Mouse (Mus musculus) MEL (cell line): ENCODE data around the gene Asrgl1. TPM values are rescaled to one million over a fixed set of nuclear protein-coding genes. Genes with fewer than 3 reads are reported as not detected.

Experiments
- DNase-seq: peaks from one replicate; pipeline ENCODE4 v3.0.0; 2011; ENCODE audit warnings: low read depth, low spot score
- H3K27ac ChIP-seq: 2 replicates; pipeline ENCODE4 v1.5.1; 2012; ENCODE audit warnings: low read depth, mild to moderate bottlenecking, control low read depth, low read length, moderate library complexity; ENCODE audit not compliant: control insufficient read depth
- H3K27me3 ChIP-seq, 2 experiments: fragments of 150-350 bp in 1 of 2; sonication (generic) in 1 of 2; 2 replicates each; pipeline ENCODE4 v1.6.1; 2012; ENCODE audit warnings: low read length in 2 of 2, mild to moderate bottlenecking in 2 of 2, improper control_type of control experiment in 1 of 2, moderate library complexity in 1 of 2; ENCODE audit not compliant: insufficient read depth in 2 of 2, control insufficient read depth in 1 of 2
- H3K36me3 ChIP-seq, 2 experiments: 2 replicates each; pipeline ENCODE4 v1.6.1; 2012 to 2014; ENCODE audit warnings: low read length in 2 of 2, improper control_type of control experiment in 1 of 2, inconsistent platforms in 1 of 2, mild to moderate bottlenecking in 1 of 2; ENCODE audit not compliant: insufficient read depth in 2 of 2, control insufficient read depth in 1 of 2
- H3K4me1 ChIP-seq, 2 experiments: fragments of 150-350 bp in 1 of 2; sonication (generic) in 1 of 2; 2 replicates each; pipeline ENCODE4 v1.6.1; 2012; ENCODE audit warnings: low read length in 2 of 2, improper control_type of control experiment in 1 of 2, mild to moderate bottlenecking in 1 of 2; ENCODE audit not compliant: insufficient read depth in 2 of 2, control insufficient read depth in 1 of 2
- H3K4me3 ChIP-seq, 2 experiments: fragments of 150-350 bp in 1 of 2; sonication (generic) in 1 of 2; 2 replicates each; pipeline ENCODE4 v1.5.1; 2012; ENCODE audit warnings: low read depth in 2 of 2, low read length in 2 of 2, mild to moderate bottlenecking in 2 of 2, moderate library complexity in 2 of 2, control low read depth in 1 of 2, improper control_type of control experiment in 1 of 2; ENCODE audit not compliant: control insufficient read depth in 1 of 2, insufficient read depth in 1 of 2
- H3K79me2 ChIP-seq: 2 replicates; pipeline ENCODE4 v1.6.1; 2012; ENCODE audit warnings: mild to moderate bottlenecking, low read length, moderate library complexity; ENCODE audit not compliant: control insufficient read depth, poor library complexity, insufficient read depth
- H3K9ac ChIP-seq: 2 replicates; pipeline ENCODE4 v1.6.1; 2012; ENCODE audit warnings: low read depth, mild to moderate bottlenecking, control low read depth, low read length, moderate library complexity; ENCODE audit not compliant: control insufficient read depth, poor library complexity, severe bottlenecking
- H3K9me3 ChIP-seq: fragments of 150-350 bp; sonication (generic); replicated peaks from 2 replicates; pipeline ENCODE4 v1.6.1; 2012; ENCODE audit warnings: mild to moderate bottlenecking, low read length, improper control_type of control experiment, moderate library complexity; ENCODE audit not compliant: insufficient read depth
- CHD1 ChIP-seq: IDR thresholded peaks from 2 replicates; pipeline ENCODE4 v1.6.1; 2012; ENCODE audit warnings: low read depth, mild to moderate bottlenecking, inconsistent platforms, low read length, improper control_type of control experiment
- CHD2 ChIP-seq: IDR thresholded peaks from 2 replicates; pipeline ENCODE4 v1.6.1; 2011; ENCODE audit warnings: low read length, improper control_type of control experiment
- CTCF ChIP-seq, 3 experiments: IDR thresholded peaks in 2 of 3; conservative IDR thresholded peaks in 1 of 3; 2 replicates each; pipeline ENCODE4 v1.5.1; 2011 to 2012; ENCODE audit warnings: low read length in 3 of 3, low read depth in 2 of 3, mild to moderate bottlenecking in 2 of 3, improper control_type of control experiment in 1 of 3, inconsistent platforms in 1 of 3, mixed read lengths in 1 of 3, moderate library complexity in 1 of 3; ENCODE audit not compliant: control insufficient read depth in 1 of 3, insufficient read depth in 1 of 3, poor library complexity in 1 of 3, severe bottlenecking in 1 of 3
- ELF1 ChIP-seq: IDR thresholded peaks from 2 replicates; pipeline ENCODE4 v1.6.1; 2014; ENCODE audit warnings: low read depth, mild to moderate bottlenecking, inconsistent platforms, low read length, improper control_type of control experiment, moderate library complexity
- EP300 ChIP-seq, 2 experiments: IDR thresholded peaks; 2 replicates each; pipeline ENCODE4 v1.6.1; 2011; ENCODE audit warnings: improper control_type of control experiment in 2 of 2, low read length in 2 of 2, low read depth in 1 of 2, mild to moderate bottlenecking in 1 of 2
- ETS1 ChIP-seq: IDR thresholded peaks from 2 replicates; pipeline ENCODE4 v1.6.1; 2012; ENCODE audit warnings: low read depth, mild to moderate bottlenecking, inconsistent platforms, low read length, improper control_type of control experiment, moderate library complexity
- GATA1 ChIP-seq: IDR thresholded peaks from 2 replicates; pipeline ENCODE4 v1.6.1; 2011; ENCODE audit warnings: low read depth, low read length, improper control_type of control experiment
- HCFC1 ChIP-seq: IDR thresholded peaks from 2 replicates; pipeline ENCODE4 v1.6.1; 2012; ENCODE audit warnings: low read depth, mild to moderate bottlenecking, inconsistent platforms, low read length, improper control_type of control experiment, moderate library complexity
- JUND ChIP-seq: IDR thresholded peaks from 2 replicates; pipeline ENCODE4 v1.6.1; 2011; ENCODE audit warnings: low read depth, mild to moderate bottlenecking, improper control_type of control experiment, low read length
- KAT2A ChIP-seq: conservative IDR thresholded peaks from 2 replicates; pipeline ENCODE4 v1.6.1; 2012; ENCODE audit warnings: low read depth, low read length, improper control_type of control experiment, inconsistent platforms
- MAFK ChIP-seq: IDR thresholded peaks from 2 replicates; pipeline ENCODE4 v1.6.1; 2011; ENCODE audit warnings: low read depth, mild to moderate bottlenecking, low read length, improper control_type of control experiment, borderline replicate concordance
- MAX ChIP-seq: IDR thresholded peaks from 2 replicates; pipeline ENCODE4 v1.6.1; 2011; ENCODE audit warnings: low read length, improper control_type of control experiment
- MAZ ChIP-seq: IDR thresholded peaks from 2 replicates; pipeline ENCODE4 v1.6.1; 2012; ENCODE audit warnings: low read depth, mild to moderate bottlenecking, inconsistent platforms, low read length, improper control_type of control experiment
- MEF2A ChIP-seq: IDR thresholded peaks from 2 replicates; pipeline ENCODE4 v1.6.1; 2014; ENCODE audit warnings: low read depth, mild to moderate bottlenecking, inconsistent platforms, low read length, improper control_type of control experiment; ENCODE audit not compliant: poor library complexity, insufficient replicate concordance, severe bottlenecking; ENCODE audit errors: extremely low read depth
- MXI1 ChIP-seq: IDR thresholded peaks from 2 replicates; pipeline ENCODE4 v1.6.1; 2011; ENCODE audit warnings: mild to moderate bottlenecking, low read depth, low read length, improper control_type of control experiment
- MYB ChIP-seq: IDR thresholded peaks from 2 replicates; pipeline ENCODE4 v1.6.1; 2011; ENCODE audit warnings: mild to moderate bottlenecking, low read depth, low read length, improper control_type of control experiment
- MYC ChIP-seq: IDR thresholded peaks from 2 replicates; pipeline ENCODE4 v1.6.1; 2011; ENCODE audit warnings: low read depth, mild to moderate bottlenecking, low read length, improper control_type of control experiment, moderate library complexity
- NELFE ChIP-seq: IDR thresholded peaks from 2 replicates; pipeline ENCODE4 v1.6.1; 2011; ENCODE audit warnings: low read depth, low read length, improper control_type of control experiment
- NRF1 ChIP-seq: IDR thresholded peaks from 2 replicates; pipeline ENCODE4 v1.6.1; 2014; ENCODE audit warnings: low read depth, mild to moderate bottlenecking, inconsistent platforms, low read length, improper control_type of control experiment, moderate library complexity; ENCODE audit not compliant: poor library complexity, insufficient read depth, severe bottlenecking
- POLR2A ChIP-seq, 2 experiments: IDR thresholded peaks; 2 replicates each; pipeline ENCODE4 v1.6.1; 2011 to 2012; ENCODE audit warnings: low read length in 2 of 2, mild to moderate bottlenecking in 2 of 2, control low read depth in 1 of 2, improper control_type of control experiment in 1 of 2, low read depth in 1 of 2, moderate library complexity in 1 of 2; ENCODE audit not compliant: control insufficient read depth in 1 of 2, insufficient read depth in 1 of 2, poor library complexity in 1 of 2
- POLR2AphosphoS2 ChIP-seq: IDR thresholded peaks from 2 replicates; pipeline ENCODE4 v1.6.1; 2011; ENCODE audit warnings: low read length, improper control_type of control experiment
- POLR2AphosphoS5 ChIP-seq: IDR thresholded peaks from 2 replicates; pipeline ENCODE4 v1.6.1; 2012; ENCODE audit warnings: low read depth, borderline replicate concordance, mild to moderate bottlenecking, inconsistent platforms, low read length, moderate library complexity, mixed read lengths
- RAD21 ChIP-seq: IDR thresholded peaks from 2 replicates; pipeline ENCODE4 v1.6.1; 2011; ENCODE audit warnings: mild to moderate bottlenecking, low read depth, low read length, improper control_type of control experiment
- RCOR1 ChIP-seq: IDR thresholded peaks from 2 replicates; pipeline ENCODE4 v1.6.1; 2012; ENCODE audit warnings: low read depth, mild to moderate bottlenecking, inconsistent platforms, low read length, improper control_type of control experiment
- SIN3A ChIP-seq: IDR thresholded peaks from 2 replicates; pipeline ENCODE4 v1.6.1; 2012; ENCODE audit warnings: low read length, improper control_type of control experiment, inconsistent platforms
- TBP ChIP-seq: IDR thresholded peaks from 2 replicates; pipeline ENCODE4 v1.8.0; 2011; ENCODE audit warnings: low read depth, low read length, improper control_type of control experiment
- TCF12 ChIP-seq: IDR thresholded peaks from 2 replicates; pipeline ENCODE4 v1.6.1; 2014; ENCODE audit warnings: low read depth, mild to moderate bottlenecking, inconsistent platforms, low read length, improper control_type of control experiment, moderate library complexity
- UBTF ChIP-seq: IDR thresholded peaks from 2 replicates; pipeline ENCODE4 v1.6.1; 2012; ENCODE audit warnings: low read depth, mild to moderate bottlenecking, inconsistent platforms, low read length, improper control_type of control experiment, moderate library complexity, borderline replicate concordance; ENCODE audit not compliant: insufficient read depth
- USF1 ChIP-seq: IDR thresholded peaks from 2 replicates; pipeline ENCODE4 v1.6.1; 2014; ENCODE audit warnings: low read depth, mild to moderate bottlenecking, inconsistent platforms, low read length, improper control_type of control experiment, moderate library complexity
- ZKSCAN1 ChIP-seq: IDR thresholded peaks from 2 replicates; pipeline ENCODE4 v1.6.1; 2012; ENCODE audit warnings: low read depth, mild to moderate bottlenecking, inconsistent platforms, low read length, improper control_type of control experiment, moderate library complexity
- ZMIZ1 ChIP-seq: IDR thresholded peaks from 2 replicates; pipeline ENCODE4 v1.6.1; 2012; ENCODE audit warnings: low read depth, mild to moderate bottlenecking, inconsistent platforms, low read length, improper control_type of control experiment, moderate library complexity
- ZNF384 ChIP-seq: IDR thresholded peaks from 2 replicates; pipeline ENCODE4 v1.6.1; 2012; ENCODE audit warnings: low read depth, mild to moderate bottlenecking, inconsistent platforms, low read length, improper control_type of control experiment
- polyA plus RNA-seq, 2 experiments: library from polyadenylated mRNA; stranded (reverse) in 1 of 2; unstranded in 1 of 2; fragments of >175 nt in 1 of 2; fragments of >200 nt in 1 of 2; gene quantifications; 2 replicates each; pipeline versions ENCODE4 v1.2.1 to v1.2.4; 2012; ENCODE audit warnings: low replicate concordance in 2 of 2, low read depth in 1 of 2; ENCODE audit not compliant: insufficient read length in 2 of 2, insufficient read depth in 1 of 2, missing spikeins in 1 of 2
- total RNA-seq: library from RNA; depleted of rRNA; stranded (reverse); fragments of 300-350 nt; gene quantifications from 2 replicates; pipeline ENCODE4 v1.2.3, GENCODE M21; 2012; rRNA removed

Gene Asrgl1
- 24.5 and 33.0 TPM in 2 replicates for total RNA-seq
- polyA plus RNA-seq = 10 to 100 TPM in 1 of 2 experiments, not detected in 1; 63.9 TPM

DNA sequence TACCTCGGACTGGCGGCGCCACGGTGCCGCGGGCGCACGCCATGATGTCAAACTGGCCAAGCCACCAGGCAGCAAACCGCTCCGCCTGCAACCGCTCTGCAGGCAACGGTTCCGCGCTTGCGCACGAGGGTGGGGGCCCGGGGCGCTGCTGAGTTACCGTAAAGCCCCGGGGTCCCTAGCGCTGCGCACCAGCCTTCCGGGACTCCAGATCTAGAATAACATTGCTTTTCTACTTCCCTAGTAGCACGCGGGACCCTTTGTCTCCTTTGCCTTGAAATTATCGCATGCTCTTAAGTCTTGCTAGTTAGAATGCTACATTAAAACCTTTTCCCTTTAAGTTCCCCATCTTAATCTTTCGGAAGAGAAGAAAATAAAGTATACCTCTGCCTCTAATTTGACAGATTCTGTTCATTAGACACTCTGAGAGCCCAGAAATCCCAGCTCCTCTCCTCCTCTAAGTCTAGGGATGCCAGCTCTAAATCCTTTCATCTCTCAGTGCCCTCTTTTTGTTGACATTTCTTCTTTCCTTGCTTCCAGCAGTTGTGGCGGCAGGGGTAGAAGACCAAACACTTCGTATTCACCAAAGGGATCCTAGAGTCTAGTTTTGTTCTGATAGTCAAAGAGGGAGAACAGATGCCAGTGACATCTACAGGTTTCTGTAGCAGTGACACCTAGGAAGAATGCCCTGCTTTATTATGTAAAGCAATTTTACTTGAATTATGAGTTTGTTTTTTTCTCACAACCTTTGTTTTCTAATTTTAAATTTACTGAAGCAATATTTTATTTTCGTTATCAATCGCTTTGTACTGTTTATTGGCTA lies at the start of gene Asrgl1:
Asrgl1 (minus strand) TSS at position 125 of the 820 bp plus-strand sequence.
- H3K27me3 ChIP-seq = no peaks in the 10 kb centered on the region
- peak within 1 kb of the TSS; percentile 88 for H3K9ac ChIP-seq
- peak within 1 kb of the TSS; percentile 76 to 90 for H3K4me3 ChIP-seq
- peak within 1 kb of the TSS; percentile 64 for H3K27ac ChIP-seq
- TF ChIP-seq MYB (peak; percentile 87), POLR2AphosphoS5 (no peak), ETS1 (0 out of 2 replicates have a peak, but pooled peaks have one; percentile 9), KAT2A (peak; percentile 7; the same call in 1 of the 2 replicates), MEF2A (no peak), POLR2A (IDR thresholded peaks at IDR 0.05; ENCODE audit: control insufficient read depth in 1 of 2, insufficient read depth in 1 of 2, low read depth in 1 of 2, low read length in 2 of 2, poor library complexity in 1 of 2) (peak; percentile 85 to 97; a peak in 2 of 4 replicates), ZKSCAN1 (no peak), MAZ (peak; percentile 99), RCOR1 (0 out of 2 replicates have a peak, but pooled peaks have one; percentile 25), ZMIZ1 (peak; percentile 71), MAX (peak; percentile 78), UBTF (no peak), GATA1 (no peak), CHD2 (no peak), CHD1 (no peak), POLR2AphosphoS2 (peak; percentile 84), MXI1 (peak; percentile 100), USF1 (no peak), RAD21 (no peak), NRF1 (peak; percentile 89), MYC (peak; percentile 68; the same call in 1 of the 2 replicates), HCFC1 (peak; percentile 78), TBP (peak; percentile 70), MAFK (no peak), ZNF384 (no peak), JUND (no peak), EP300 (IDR thresholded peaks at IDR 0.05; ENCODE audit: low read depth in 1 of 2, low read length in 2 of 2) (peak in 1 of 2 experiments; percentile 54; a peak in 2 of 4 replicates), ELF1 (peak; percentile 66), TCF12 (peak; percentile 68), CTCF (IDR thresholded peaks at IDR 0.05 in 2 of 3, conservative IDR thresholded peaks at IDR 0.05 in 1 of 3; ENCODE audit: control insufficient read depth in 1 of 3, insufficient read depth in 1 of 3, low read depth in 2 of 3, low read length in 3 of 3, poor library complexity in 1 of 3, severe bottlenecking in 1 of 3) (peak in 2 of 3 experiments; percentile 7 to 21; a peak in 1 of 6 replicates), NELFE (peak; percentile 95), SIN3A (peak; percentile 87)
- peaks cover 10% of the 10 kb centered on the region for H3K79me2 ChIP-seq
- DNase-seq = peak; percentile 97
- peaks cover 8 to 25% of the 10 kb centered on the region in 2 experiments for H3K36me3 ChIP-seq
- H3K9me3 ChIP-seq = no peaks in the 10 kb centered on the region
- peaks cover 2 to 12% of the 10 kb centered on the region in 2 experiments for H3K4me1 ChIP-seq
